8 mouse cellular contexts compared by ENCODE assay signal in genomic region chr12:31374603-31375282, GRCm38 (mm10). TPM values are rescaled to one million over a fixed set of nuclear protein-coding genes. Genes with fewer than 3 reads are reported as not detected.
DNase-seq lines count a peak whose midpoint lies in the region; ATAC-seq and TF ChIP-seq lines count a peak whose summit lies in the region.

No protein-coding gene starts in this region.

- no peak overlapping the region for H3K4me3 ChIP-seq in left cerebral cortex, adult 2 months
- no peak overlapping the region for H3K4me3 ChIP-seq in midbrain, embryonic 10.5 days

- no peaks in the 10 kb centered on the region for H3K9me3 ChIP-seq in midbrain, embryonic 10.5 days (replicated peaks)

- no peaks in the 10 kb centered on the region; the same call in 1 of the 2 replicates for H3K27me3 ChIP-seq in midbrain, embryonic 10.5 days (ENCODE audit: low read depth, poor library complexity, severe bottlenecking)

- H3K27ac ChIP-seq in left cerebral cortex, adult 2 months, result no peak overlapping the region
- H3K27ac ChIP-seq in midbrain, embryonic 10.5 days (replicated peaks), result no peak overlapping the region

- peak; percentile 63 for ATAC-seq in inflammation-experienced regulatory T-cells, adult 6 months

- WGBS in midbrain, embryonic 10.5 days, result 45% methylated on average over 9 of the region's 9 CpGs

- peak; percentile 17 for DNase-seq in ovary, adult 18-20 months (ENCODE audit: low spot score)
- DNase-seq in ovary, postnatal 10 days (ENCODE audit: low spot score), result no peak
- DNase-seq in cerebellum, postnatal 36 days, result peak; percentile 48 to 61
- DNase-seq in gastrocnemius, adult 18-20 months (ENCODE audit: low spot score), result peak; percentile 59
- DNase-seq in left cerebral cortex, adult 2 months (ENCODE audit: extremely low spot score in 1 of 2, low spot score in 2 of 2), result peak; percentile 46 to 56
- DNase-seq in midbrain, embryonic 10.5 days (ENCODE audit: low spot score), result peak; percentile 56
- DNase-seq in right cerebral cortex, postnatal 36 days (ENCODE audit: low spot score in 2 of 2), result peak; percentile 32 to 35

- no peaks in the 10 kb centered on the region for H3K36me3 ChIP-seq in midbrain, embryonic 10.5 days

- H3K4me1 ChIP-seq in midbrain, embryonic 10.5 days, result peaks cover 12% of the 10 kb centered on the region; the same call in 1 of the 2 replicates

- peak; percentile 83 for TF ChIP-seq CTCF in left cerebral cortex, adult 2 months (IDR thresholded peaks at IDR 0.05)

- intact Hi-C loops in left cerebral cortex, adult 2 months (cut with DNase I), result loop anchor here (10.0 kb wide), 2 partner anchors 130 to 560 kb away; no protein-coding TSS in a partner anchor

RNA-seq across cellular contexts. Expression of gene Slc26a3, which starts 15.9 kb away (rescaled TPM):
- total RNA-seq in gastrocnemius, adult 18-20 months (2021), result not detected
- polyA plus RNA-seq in inflammation-experienced regulatory T-cells, adult 6 months (2017; shearing (Covaris generic)), result not detected
- total RNA-seq in left cerebral cortex, adult 2 months (2021), result under 1 TPM in 1 of 2 experiments, not detected in 1; 0.38 TPM
- polyA plus RNA-seq in midbrain, embryonic 10.5 days (2016; fragmentation: Nextera tagmentation; extraction: Ambion mirVana), result 0.06 TPM in 1 of 2 replicates, not detected in the other

RNA-seq across cellular contexts. Expression of gene Dld, which starts 23.5 kb away (rescaled TPM):
- total RNA-seq in gastrocnemius, adult 18-20 months (2021), result 100 to 1,000 TPM; 177 to 200 TPM
- polyA plus RNA-seq in inflammation-experienced regulatory T-cells, adult 6 months (2017; shearing (Covaris generic)), result 100 to 1,000 TPM in 1 of 3 experiments, 10 to 100 TPM in 2; 92.6 to 105 (median 93.2) TPM
- 100 to 1,000 TPM in 1 of 2 experiments, 10 to 100 TPM in 1; 96.5 to 112 TPM for total RNA-seq in left cerebral cortex, adult 2 months (2021)
- 136 and 137 TPM in 2 replicates for polyA plus RNA-seq in midbrain, embryonic 10.5 days (2016; fragmentation: Nextera tagmentation; extraction: Ambion mirVana)
